Mouse (Mus musculus) lung, postnatal 0 days (tissue): ENCODE measurements at regions not wholly inside any gene's neighbourhood (a gene's known extent, or its start where the extent isn't known, plus 50 kb on each side); places are given as distances from the start of the nearest gene placed in this dataset.

Experiments used
- ATAC-seq: fragments of 200-750 bp; cut with Nextera tagmentation; 2 replicates; pipeline ENCODE4 v1.8.0; 2017; ENCODE audit warnings: moderate library complexity
- DNase-seq: peaks from one replicate; pipeline ENCODE4 v3.0.0-alpha.2; 2016; ENCODE audit warnings: low spot score
- H3K27ac ChIP-seq: fragments of 300-500 bp; sonication (generic); 2 replicates; pipeline ENCODE4 v1.5.1; 2014; ENCODE audit warnings: antibody characterized with exemption, mild to moderate bottlenecking, low read length, mixed read lengths
- H3K27me3 ChIP-seq: fragments of 300-500 bp; sonication (generic); replicated peaks from 2 replicates; pipeline ENCODE4 v1.6.1; 2014; ENCODE audit warnings: low read length, mixed read lengths; ENCODE audit not compliant: insufficient read depth
- H3K36me3 ChIP-seq: fragments of 300-500 bp; sonication (generic); 2 replicates; pipeline ENCODE4 v1.6.1; 2014; ENCODE audit warnings: low read length, mixed read lengths; ENCODE audit not compliant: insufficient read depth
- H3K4me1 ChIP-seq: fragments of 300-500 bp; sonication (generic); 2 replicates; pipeline ENCODE4 v1.6.1; 2014; ENCODE audit warnings: antibody characterized with exemption, low read depth, low read length, mixed read lengths; ENCODE audit not compliant: insufficient read depth
- H3K4me2 ChIP-seq: fragments of 300-500 bp; sonication (generic); replicated peaks from 2 replicates; pipeline ENCODE4 v1.6.1; 2014; ENCODE audit warnings: low read depth, mild to moderate bottlenecking, low read length, moderate library complexity, mixed read lengths
- H3K4me3 ChIP-seq: fragments of 300-500 bp; sonication (generic); 2 replicates; pipeline ENCODE4 v1.5.1; 2014; ENCODE audit warnings: low read depth, low read length
- H3K9ac ChIP-seq: fragments of 300-500 bp; sonication (generic); replicated peaks from 2 replicates; pipeline ENCODE4 v1.6.1; 2014; ENCODE audit warnings: low read depth, mild to moderate bottlenecking
- H3K9me3 ChIP-seq: fragments of 300-500 bp; sonication (generic); 2 replicates; pipeline ENCODE4 v1.6.1; 2016; ENCODE audit warnings: low read length, mixed read lengths
- CTCF ChIP-seq: IDR thresholded peaks from 2 replicates; pipeline ENCODE4 v1.5.1; 2016; ENCODE audit warnings: antibody characterized with exemption, mild to moderate bottlenecking
- EP300 ChIP-seq: IDR thresholded peaks from 2 replicates; pipeline ENCODE4 v1.6.1; 2016; ENCODE audit warnings: antibody characterized with exemption, mild to moderate bottlenecking, control low read depth
- WGBS: fragments of 180-500 bp; shearing (Covaris S2); extraction: QIAGEN DNeasy Blood & Tissue Kit; methylation state at CpG from one replicate; pipeline ENCODE4 v1.1.7; 2014; 5-methylcytosine and 5-hydroxymethylcytosine counted together

DNA sequence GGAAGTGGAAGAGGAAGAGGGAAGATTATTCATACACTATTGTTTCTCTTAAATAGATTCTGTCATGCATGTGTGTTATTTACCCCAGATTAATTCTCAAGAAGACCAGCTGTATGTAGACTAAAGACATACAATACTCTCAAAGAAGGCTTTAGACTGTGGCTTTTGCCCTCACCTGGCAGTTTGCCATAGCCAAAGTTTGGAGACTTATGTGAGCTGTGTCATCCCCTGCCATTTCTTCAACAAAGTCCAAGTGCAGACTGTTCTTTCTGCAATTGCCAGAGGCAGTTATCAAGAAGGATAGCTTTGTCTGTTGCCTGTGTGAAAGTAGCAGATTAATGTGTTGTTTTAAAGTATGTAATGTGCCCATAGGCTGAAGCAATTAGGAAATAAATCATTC lies 1485.0 kb upstream of the Slc10a2 start:
- DNase-seq, result no peak

DNA sequence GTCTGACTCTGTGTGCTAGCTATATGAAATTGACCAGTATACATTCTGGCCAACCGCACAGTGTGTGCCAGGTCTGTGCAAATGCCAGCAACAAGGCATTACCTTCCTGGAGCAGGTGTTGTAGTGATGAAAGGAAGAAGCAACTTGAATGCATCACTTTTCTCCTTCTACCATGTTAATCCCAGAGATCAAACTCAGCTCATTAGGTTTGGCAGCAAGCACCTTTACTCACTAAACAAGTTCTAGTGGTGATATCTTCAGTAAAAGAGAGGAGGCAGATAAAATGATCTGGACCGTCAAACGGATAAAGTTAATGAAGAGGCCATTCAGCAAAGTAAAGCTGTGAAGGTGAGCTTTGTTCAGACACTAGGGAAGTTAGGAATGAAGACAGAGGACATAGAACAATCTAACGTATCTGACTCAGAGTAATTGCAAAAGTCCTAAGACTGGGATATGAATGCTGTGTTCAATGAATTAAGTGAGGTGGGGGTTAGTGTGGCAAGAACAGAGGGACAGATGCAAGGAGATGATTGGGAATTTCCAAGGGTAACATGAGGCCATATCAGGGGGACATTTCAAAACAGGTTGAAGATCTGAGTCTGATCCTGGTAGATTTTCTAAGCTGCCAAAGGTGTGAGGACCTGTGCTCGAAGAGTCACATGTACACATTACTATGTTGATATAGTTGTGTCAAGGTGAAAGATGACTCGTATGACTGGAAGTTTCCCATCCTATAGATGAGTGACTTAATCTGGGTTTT lies 1478.4 kb upstream of the Slc10a2 start:
- H3K9me3 ChIP-seq, result no peaks in the 10 kb centered on the region
- DNase-seq (no peak), ATAC-seq (no peak)
- H3K36me3 ChIP-seq, result no peaks in the 10 kb centered on the region
- TF ChIP-seq CTCF, result no peak
- no peak for TF ChIP-seq EP300
- H3K27me3 ChIP-seq, result no peaks in the 10 kb centered on the region
- no peaks in the 10 kb centered on the region for H3K4me1 ChIP-seq
- no peak overlapping the region for H3K4me3 ChIP-seq
- 86% methylated on average over 6 of the region's 6 CpGs for WGBS
- H3K27ac ChIP-seq, result no peak overlapping the region
- H3K4me2 ChIP-seq, result no peak overlapping the region
- no peak overlapping the region for H3K9ac ChIP-seq

More for the DNA sequence above, 1485.0 kb upstream of the Slc10a2 start:
- no peak overlapping the region for H3K27ac ChIP-seq
- H3K4me3 ChIP-seq, result no peak overlapping the region
- H3K4me2 ChIP-seq, result no peak overlapping the region
- no peak for ATAC-seq
- no peaks in the 10 kb centered on the region for H3K27me3 ChIP-seq
- no peaks in the 10 kb centered on the region for H3K4me1 ChIP-seq
- no peaks in the 10 kb centered on the region for H3K9me3 ChIP-seq
- no peaks in the 10 kb centered on the region for H3K36me3 ChIP-seq
- H3K9ac ChIP-seq, result no peak overlapping the region
- TF ChIP-seq CTCF (no peak), EP300 (no peak)

DNA sequence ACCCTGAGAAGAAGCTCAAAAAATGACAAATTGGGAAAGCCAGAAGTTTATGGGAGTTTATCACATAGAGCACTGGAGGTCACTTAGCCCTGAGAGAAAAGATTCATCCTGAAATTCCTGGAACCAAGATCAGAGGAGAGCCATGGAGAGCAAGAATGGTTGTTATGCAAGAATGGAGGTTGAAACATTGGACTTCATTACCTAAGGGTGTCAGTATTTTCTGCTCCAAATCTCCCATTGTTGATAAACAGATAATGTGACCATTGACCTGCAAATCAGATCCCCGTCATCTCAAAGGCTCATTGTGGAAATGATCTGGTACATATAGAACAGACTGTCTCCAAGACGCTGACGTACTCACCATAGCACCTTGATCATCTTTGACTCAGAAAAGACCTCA lies 1477.6 kb upstream of the Slc10a2 start:
- DNase-seq (no peak), ATAC-seq (no peak)
- no peak for TF ChIP-seq EP300
- no peak for TF ChIP-seq CTCF
- no peak overlapping the region for H3K9ac ChIP-seq
- no peaks in the 10 kb centered on the region for H3K36me3 ChIP-seq
- H3K4me3 ChIP-seq, result no peak overlapping the region
- H3K27ac ChIP-seq, result no peak overlapping the region
- WGBS, result 84% methylated on average over 3 of the region's 3 CpGs
- H3K4me2 ChIP-seq, result no peak overlapping the region
- H3K4me1 ChIP-seq, result no peaks in the 10 kb centered on the region
- no peaks in the 10 kb centered on the region for H3K9me3 ChIP-seq
- H3K27me3 ChIP-seq, result no peaks in the 10 kb centered on the region

DNA sequence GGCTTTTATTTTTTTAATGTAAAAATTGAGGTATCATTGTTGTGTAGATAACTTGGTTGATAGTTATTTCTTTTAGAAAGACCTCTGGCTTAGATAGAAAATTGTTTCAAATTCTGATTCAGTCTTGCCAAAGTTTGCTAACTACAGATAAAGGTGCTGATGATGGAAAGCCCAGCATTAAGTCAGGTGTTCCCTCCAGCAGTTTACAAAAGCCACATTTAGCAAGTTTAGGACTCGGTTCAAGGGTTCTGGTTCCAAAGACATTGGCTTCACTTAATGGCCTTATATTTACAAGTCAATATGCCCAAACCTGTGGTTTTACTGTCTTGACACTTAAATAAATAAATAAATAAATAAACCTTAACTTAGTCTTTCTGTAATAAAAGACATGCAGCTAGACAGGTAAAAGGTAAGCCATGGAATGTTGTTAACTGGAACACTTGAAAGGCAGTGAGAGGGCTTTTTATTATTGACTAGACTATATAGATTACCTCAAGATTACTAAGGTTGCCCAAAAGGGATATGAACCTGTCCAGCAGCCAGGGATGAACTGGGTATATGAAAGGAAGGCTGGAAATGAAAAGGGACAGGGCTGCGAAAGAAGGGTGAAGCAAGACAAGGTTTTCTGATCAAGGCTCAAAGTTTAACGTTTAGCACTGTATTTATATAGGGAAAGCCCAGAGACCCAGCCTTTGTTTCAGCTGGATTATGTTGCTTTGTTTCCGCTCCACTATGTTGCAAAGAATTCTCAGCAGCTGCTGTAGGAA lies 1472.9 kb upstream of the Slc10a2 start:
- ATAC-seq (no peak), DNase-seq (no peak)
- no peaks in the 10 kb centered on the region for H3K9me3 ChIP-seq
- no peaks in the 10 kb centered on the region for H3K27me3 ChIP-seq
- no peak overlapping the region for H3K9ac ChIP-seq
- H3K4me1 ChIP-seq, result no peaks in the 10 kb centered on the region
- H3K36me3 ChIP-seq, result no peaks in the 10 kb centered on the region
- 71% methylated on average over 4 of the region's 4 CpGs for WGBS
- TF ChIP-seq EP300, result no peak
- no peak for TF ChIP-seq CTCF
- no peak overlapping the region for H3K4me3 ChIP-seq
- H3K27ac ChIP-seq, result no peak overlapping the region
- no peak overlapping the region for H3K4me2 ChIP-seq

DNA sequence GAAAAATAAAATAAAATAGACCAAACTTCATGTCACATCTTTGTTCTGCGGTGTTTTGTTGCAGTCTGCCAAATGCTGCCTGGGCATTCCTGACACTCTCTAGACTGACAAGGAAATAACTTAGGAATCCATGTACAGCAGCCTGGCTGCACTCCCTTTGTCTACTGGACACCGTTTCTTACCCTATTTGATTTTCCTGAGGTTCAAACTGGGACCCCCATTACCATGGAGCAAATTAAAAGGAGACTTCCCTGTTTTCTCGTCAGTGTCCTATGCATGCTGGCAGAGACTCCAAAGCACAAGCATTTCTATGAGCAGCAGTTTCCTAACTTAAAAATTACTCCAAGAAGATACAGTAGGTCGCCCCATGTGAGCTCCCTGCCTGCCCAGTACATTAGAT lies 1470.1 kb upstream of the Slc10a2 start:
- Histone ChIP-seq H3K4me1 (no peaks in the 10 kb centered on the region), H3K9ac (no peak overlapping the region), H3K36me3 (no peaks in the 10 kb centered on the region), H3K27me3 (no peaks in the 10 kb centered on the region), H3K9me3 (no peaks in the 10 kb centered on the region), H3K4me3 (no peak overlapping the region), H3K4me2 (no peak overlapping the region), H3K27ac (no peak overlapping the region)
- no peak for TF ChIP-seq CTCF
- no peak for TF ChIP-seq EP300
- WGBS, result 45% methylated on average over 4 of the region's 4 CpGs
- no peak for DNase-seq
- ATAC-seq, result no peak

DNA sequence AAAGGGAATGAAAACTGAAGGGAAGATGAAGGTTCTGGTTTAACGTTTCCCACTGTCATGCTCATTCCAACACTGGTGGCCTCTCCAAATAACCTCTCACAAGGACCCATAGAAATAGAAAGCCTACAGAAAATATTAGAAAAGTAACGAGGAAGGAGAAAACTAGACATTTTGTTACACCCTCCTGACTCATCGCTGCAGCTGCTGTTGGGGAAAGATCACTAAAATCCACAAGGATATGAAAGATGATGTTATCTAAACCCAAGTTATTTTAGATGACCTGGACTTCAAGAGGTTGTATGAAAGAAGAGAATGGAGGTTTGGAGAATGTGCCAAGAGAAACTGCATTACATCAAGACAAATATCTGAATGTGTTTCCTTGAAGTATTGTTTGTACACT lies 1468.3 kb upstream of the Slc10a2 start:
- Histone ChIP-seq H3K9me3 (no peaks in the 10 kb centered on the region), H3K27ac (no peak overlapping the region), H3K4me1 (no peaks in the 10 kb centered on the region), H3K4me2 (no peak overlapping the region), H3K4me3 (no peak overlapping the region), H3K9ac (no peak overlapping the region), H3K27me3 (no peaks in the 10 kb centered on the region), H3K36me3 (no peaks in the 10 kb centered on the region)
- TF ChIP-seq CTCF, result no peak
- TF ChIP-seq EP300, result no peak
- ATAC-seq, result no peak
- no peak for DNase-seq
- WGBS, result 94% methylated on average over 3 of the region's 3 CpGs
